Comparison of ENCODE assay signal across 9 mouse cellular contexts in genomic region chr11:47988333-47988696, GRCm38 (mm10). TPM values are rescaled to one million over a fixed set of nuclear protein-coding genes. Genes with fewer than 3 reads are reported as not detected.
DNase-seq lines count a peak whose midpoint lies in the region; ATAC-seq and TF ChIP-seq lines count a peak whose summit lies in the region.
"Had no signal": no experiment of that assay in that cellular context is flagged by ENCODE, and none has a peak within 500 bp of the region (broad histone marks: within the 10 kb centered on the region; RNA-seq: fewer than 3 reads in every experiment).

No protein-coding gene starts in this region.

- H3K36me3 ChIP-seq in forebrain, embryonic 15.5 days = no peaks in the 10 kb centered on the region
- no peaks in the 10 kb centered on the region for H3K36me3 ChIP-seq in intestine, postnatal 0 days (ENCODE audit: control insufficient read depth, insufficient read depth)
- no peaks in the 10 kb centered on the region for H3K36me3 ChIP-seq in neural tube, embryonic 13.5 days
- H3K36me3 ChIP-seq: G1E had no signal

- peak; percentile 89 for DNase-seq in heart, adult 11 months
- no peak for DNase-seq in heart, adult 9 months (ENCODE audit: low spot score in 2 of 2)
- peak; percentile 11 for DNase-seq in ES-CJ7 (ENCODE audit: low read depth, low spot score)

- under 1% methylated on average over 31 of the region's 31 CpGs for WGBS in forebrain, embryonic 15.5 days
- under 1% methylated on average over 29 of the region's 31 CpGs for WGBS in intestine, postnatal 0 days
- WGBS in neural tube, embryonic 13.5 days = under 1% methylated on average over 31 of the region's 31 CpGs

- H3K4me1 ChIP-seq in forebrain, embryonic 15.5 days = peaks cover 10% of the 10 kb centered on the region
- no peaks in the 10 kb centered on the region for H3K4me1 ChIP-seq in intestine, postnatal 0 days (replicated peaks; ENCODE audit: control insufficient read depth, insufficient read depth, low read length)
- H3K4me1 ChIP-seq in neural tube, embryonic 13.5 days (replicated peaks) = peaks cover 15% of the 10 kb centered on the region

- ATAC-seq in forebrain, embryonic 15.5 days (replicated peaks) = peak; percentile 79
- ATAC-seq in intestine, postnatal 0 days = no peak
- ATAC-seq in neural tube, embryonic 13.5 days (ENCODE audit: low read depth) = peak; percentile 85
- no peak for ATAC-seq in monocyte, adult 5-6 weeks (replicated peaks; ENCODE audit: insufficient number of reproducible peaks, low FRiP score, low TSS enrichment, poor library complexity, severe bottlenecking)
- ATAC-seq in activated CD4-positive, CD25-positive, alpha-beta regulatory T cell, adult 4 months = no peak

- 0 out of 2 replicates have a peak, but pooled peaks have one; percentile 10 for TF ChIP-seq CTCF in intestine, postnatal 0 days (IDR thresholded peaks at IDR 0.05; ENCODE audit: low read depth)

- 0 out of 2 replicates have a peak, but pooled peaks cover 4% of the 10 kb centered on the region for H3K27me3 ChIP-seq in forebrain, embryonic 15.5 days
- peaks cover 25% of the 10 kb centered on the region for H3K27me3 ChIP-seq in intestine, postnatal 0 days (replicated peaks; ENCODE audit: control insufficient read depth, insufficient read depth, low read length)
- H3K27me3 ChIP-seq in neural tube, embryonic 13.5 days = peaks cover 36% of the 10 kb centered on the region

- peak overlapping the region; percentile 60 for H3K4me3 ChIP-seq in forebrain, embryonic 15.5 days
- H3K4me3 ChIP-seq in intestine, postnatal 0 days (ENCODE audit: low read depth, low read length) = peak overlapping the region; percentile 46
- peak overlapping the region; percentile 73 for H3K4me3 ChIP-seq in neural tube, embryonic 13.5 days

- peak overlapping the region; percentile 72 for H3K27ac ChIP-seq in forebrain, embryonic 15.5 days (replicated peaks)
- H3K27ac ChIP-seq in intestine, postnatal 0 days (ENCODE audit: low read depth, low read length) = no peak overlapping the region
- H3K27ac ChIP-seq in neural tube, embryonic 13.5 days (replicated peaks) = peak overlapping the region; percentile 78

- peak overlapping the region; percentile 84 for H3K4me2 ChIP-seq in forebrain, embryonic 15.5 days (replicated peaks)
- peak overlapping the region; percentile 78 for H3K4me2 ChIP-seq in intestine, postnatal 0 days (replicated peaks; ENCODE audit: low read depth)
- H3K4me2 ChIP-seq in neural tube, embryonic 13.5 days = peak overlapping the region; percentile 82

- H3K9ac ChIP-seq in forebrain, embryonic 15.5 days (replicated peaks) = peak overlapping the region; percentile 71
- H3K9ac ChIP-seq in intestine, postnatal 0 days (ENCODE audit: low read depth, low read length) = peak overlapping the region; percentile 40; the same call in 1 of the 2 replicates
- H3K9ac ChIP-seq in neural tube, embryonic 13.5 days = peak overlapping the region; percentile 85

- H3K9me3 ChIP-seq in forebrain, embryonic 15.5 days = no peaks in the 10 kb centered on the region
- no peaks in the 10 kb centered on the region for H3K9me3 ChIP-seq in intestine, postnatal 0 days (ENCODE audit: control insufficient read depth)
- no peaks in the 10 kb centered on the region for H3K9me3 ChIP-seq in neural tube, embryonic 13.5 days

RNA-seq across cellular contexts. Expression of gene Sgcd, which starts 0.5 kb away (rescaled TPM):
- 3.2 and 3.3 TPM in 2 replicates for polyA plus RNA-seq in forebrain, embryonic 15.5 days (2015; fragmentation: Nextera tagmentation; extraction: Ambion mirVana)
- polyA plus RNA-seq in intestine, postnatal 0 days (2015; fragmentation: Nextera tagmentation; extraction: Ambion mirVana) = 1.2 and 2.1 TPM in 2 replicates
- polyA plus RNA-seq in neural tube, embryonic 13.5 days (2015; fragmentation: Nextera tagmentation; extraction: Ambion mirVana) = 2.9 and 3.0 TPM in 2 replicates
- not detected in 3 replicates for total RNA-seq in monocyte, adult 5-6 weeks (2017)
- not detected for polyA plus RNA-seq in activated CD4-positive, CD25-positive, alpha-beta regulatory T cell, adult 4 months (2017; shearing (Covaris generic))
- polyA plus RNA-seq: G1E had no signal

Comparison
In these comparisons a context has a peak if more than half of its experiments do, and no peak if none do; other contexts are left out.
1. DNase-seq: peak in heart, adult 11 months (single experiment) and ES-CJ7 (single experiment); none in heart, adult 9 months (0 of 2).
2. ATAC-seq: peak in forebrain, embryonic 15.5 days (single experiment) and neural tube, embryonic 13.5 days (single experiment); none in intestine, postnatal 0 days (single experiment), monocyte, adult 5-6 weeks (single experiment) and activated CD4-positive, CD25-positive, alpha-beta regulatory T cell, adult 4 months (single experiment).
3. Peak in every context shown above with its lines, with median percentiles within 50 percentile points of each other: H3K4me2 ChIP-seq, H3K4me3 ChIP-seq and H3K9ac ChIP-seq.